Mouse (Mus musculus) v-Abl transformed pro-B cells (cell line): ENCODE data around the gene Smim7.

ENCODE experiments used
- in situ Hi-C, 2 experiments: fragments of 400-800 bp; cut with MboI; formaldehyde crosslinking; loops; one replicate each; pipeline ENCODE4 v1.15.1; 2025; ENCODE audit not compliant: unreplicated experiment in 2 of 2

Smim7 gene

DNA sequence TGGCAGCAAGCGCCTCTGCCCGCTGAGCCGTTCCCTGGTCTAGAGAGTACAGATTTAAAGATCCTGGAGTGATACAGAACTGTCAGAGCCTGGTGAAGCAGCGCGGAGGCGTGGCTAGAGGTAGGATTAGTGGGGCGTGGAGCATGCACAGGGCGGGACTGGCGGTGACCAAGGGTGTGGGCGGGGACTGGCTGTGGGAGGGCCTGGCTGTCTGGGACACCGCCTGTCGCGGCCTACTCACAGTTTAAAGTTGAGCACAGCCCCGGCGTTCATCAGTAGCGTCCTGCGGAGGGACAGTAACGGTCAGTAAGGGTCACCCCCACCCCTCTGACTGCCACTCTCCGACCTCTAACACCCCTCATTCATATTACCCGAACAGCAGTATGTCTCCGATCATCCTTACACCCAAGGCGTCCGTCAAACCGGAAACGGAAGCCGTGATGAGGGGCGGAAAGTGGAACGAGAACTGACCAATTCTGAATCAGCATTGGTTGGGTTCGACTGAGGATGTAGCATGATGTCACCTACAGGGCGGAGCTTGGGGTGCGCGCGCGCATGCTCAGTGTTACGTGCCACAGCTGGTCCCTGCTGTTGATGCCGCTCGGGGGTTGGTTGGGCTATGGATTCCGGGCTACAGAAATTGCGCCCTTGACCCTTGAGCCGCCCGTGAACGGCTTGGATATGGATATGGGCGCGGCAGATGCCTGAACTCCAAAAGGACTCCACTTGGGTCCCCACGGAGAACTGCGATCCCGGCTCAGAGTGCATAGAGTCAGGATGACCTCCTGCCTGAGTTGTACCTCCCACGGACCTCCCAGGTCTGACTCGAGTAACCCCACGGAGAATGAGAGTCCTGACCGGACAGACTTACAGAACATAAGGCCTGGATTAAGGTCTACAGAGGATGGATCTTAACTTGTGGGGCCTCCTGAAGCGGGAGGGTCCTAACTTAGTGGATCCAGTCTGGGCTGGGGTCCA is at the start of gene Smim7:
Smim7 (minus strand) TSS at position 456 of the 978 bp plus-strand sequence.
- in situ Hi-C loops: no loop called here

DNA sequence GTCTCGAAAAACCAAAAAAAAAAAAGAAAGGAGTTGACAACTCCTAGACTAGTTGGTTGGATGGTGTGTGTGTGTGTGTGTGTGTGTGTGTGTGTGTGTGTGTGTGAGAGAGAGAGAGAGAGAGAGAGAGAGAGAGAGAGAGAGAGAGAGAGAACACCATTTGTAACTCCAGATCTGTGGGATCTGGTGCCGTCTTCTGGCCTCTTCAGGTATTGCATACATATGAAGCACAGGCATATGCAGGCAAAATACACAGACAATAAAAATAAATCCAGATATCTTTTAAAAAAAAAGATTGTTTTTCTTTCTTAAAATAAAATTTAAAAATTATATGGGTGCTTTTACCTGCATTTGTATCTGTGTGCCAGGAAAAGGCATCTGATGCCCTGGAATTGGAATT is 19.3 kb upstream of the Smim7 start:
- in situ Hi-C loops: no loop called here

DNA sequence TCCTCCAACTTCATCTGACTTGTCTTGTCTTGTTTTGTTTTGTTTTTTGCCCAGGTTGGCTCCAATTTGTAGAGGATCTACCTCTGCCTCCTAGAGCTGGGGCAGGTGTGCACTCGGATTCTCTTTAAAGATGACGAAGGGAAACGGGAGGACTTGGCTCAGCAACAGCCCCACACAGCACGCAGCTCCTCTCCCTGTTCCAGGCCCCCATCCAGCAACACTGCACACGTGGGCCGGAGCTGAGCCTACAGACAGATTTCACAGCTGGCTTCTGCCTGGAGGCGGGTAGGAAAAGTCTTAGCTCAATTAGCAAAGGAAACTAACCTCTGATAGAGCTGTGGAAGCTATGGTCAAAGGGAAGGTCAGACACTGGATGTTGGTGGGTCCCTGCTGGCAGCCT is 18.4 kb upstream of the Smim7 start:
- in situ Hi-C loops: no loop called here

DNA sequence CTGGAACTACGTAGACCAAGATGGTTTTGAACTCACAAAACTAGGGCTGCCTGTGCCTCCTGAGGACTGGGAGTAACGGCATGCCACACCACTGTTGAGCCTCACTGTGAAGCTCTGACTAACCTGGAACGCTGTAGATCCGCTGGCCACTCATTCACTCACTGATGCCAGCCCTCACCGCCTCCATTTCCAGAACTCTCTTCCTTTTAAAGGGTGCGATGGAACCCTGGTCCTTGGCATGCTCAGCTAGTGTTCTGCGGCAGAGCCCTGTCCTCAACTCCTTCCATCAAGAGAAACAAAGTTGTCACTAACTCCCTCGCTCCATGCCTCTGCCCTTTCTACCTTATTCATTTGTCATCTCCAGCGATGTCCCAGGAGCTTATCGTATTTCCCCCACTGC is 18.0 kb upstream of the Smim7 start:
- in situ Hi-C loops: no loop called here

DNA sequence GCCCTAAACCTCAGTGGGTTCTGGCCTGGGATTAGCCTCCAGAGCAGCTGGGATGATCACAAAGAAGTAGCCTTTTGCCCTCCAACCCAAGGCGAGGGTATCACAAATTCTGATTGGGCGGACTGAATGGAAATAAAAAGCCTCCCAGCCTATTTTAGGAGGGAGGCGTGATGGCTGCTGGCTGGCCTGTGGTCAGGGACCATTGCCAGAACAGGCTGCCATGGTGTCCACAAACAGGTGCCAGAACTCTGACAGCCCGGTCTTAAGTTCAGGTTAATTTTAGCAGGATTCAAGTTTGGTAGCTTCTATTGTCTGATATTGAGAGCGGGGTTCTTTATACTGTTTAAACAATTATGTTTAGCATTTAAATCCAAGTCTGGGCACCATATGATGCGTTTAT is 16.9 kb upstream of the Smim7 start:
- in situ Hi-C loops: no loop called here

DNA sequence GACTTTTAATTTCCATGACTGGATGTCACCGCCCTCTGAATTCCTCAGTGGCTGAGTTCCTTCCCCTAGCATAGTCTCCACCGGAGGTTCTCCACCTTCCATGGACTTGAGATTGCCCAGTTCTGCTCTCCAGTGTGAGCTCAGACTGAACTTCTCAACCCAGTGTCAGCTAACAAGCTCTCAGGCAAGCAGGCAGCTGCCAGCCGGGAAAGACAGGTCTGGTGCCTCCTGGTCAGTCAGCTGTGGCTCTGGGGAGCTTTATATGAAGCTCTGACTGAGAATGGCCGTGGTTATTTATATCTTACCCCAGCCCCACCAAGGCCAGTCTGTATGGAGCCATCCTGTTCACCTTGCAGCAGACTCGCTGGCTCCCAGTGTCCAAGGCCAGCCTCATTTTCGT is 13.5 kb upstream of the Smim7 start:
- in situ Hi-C loops: no loop called here

DNA sequence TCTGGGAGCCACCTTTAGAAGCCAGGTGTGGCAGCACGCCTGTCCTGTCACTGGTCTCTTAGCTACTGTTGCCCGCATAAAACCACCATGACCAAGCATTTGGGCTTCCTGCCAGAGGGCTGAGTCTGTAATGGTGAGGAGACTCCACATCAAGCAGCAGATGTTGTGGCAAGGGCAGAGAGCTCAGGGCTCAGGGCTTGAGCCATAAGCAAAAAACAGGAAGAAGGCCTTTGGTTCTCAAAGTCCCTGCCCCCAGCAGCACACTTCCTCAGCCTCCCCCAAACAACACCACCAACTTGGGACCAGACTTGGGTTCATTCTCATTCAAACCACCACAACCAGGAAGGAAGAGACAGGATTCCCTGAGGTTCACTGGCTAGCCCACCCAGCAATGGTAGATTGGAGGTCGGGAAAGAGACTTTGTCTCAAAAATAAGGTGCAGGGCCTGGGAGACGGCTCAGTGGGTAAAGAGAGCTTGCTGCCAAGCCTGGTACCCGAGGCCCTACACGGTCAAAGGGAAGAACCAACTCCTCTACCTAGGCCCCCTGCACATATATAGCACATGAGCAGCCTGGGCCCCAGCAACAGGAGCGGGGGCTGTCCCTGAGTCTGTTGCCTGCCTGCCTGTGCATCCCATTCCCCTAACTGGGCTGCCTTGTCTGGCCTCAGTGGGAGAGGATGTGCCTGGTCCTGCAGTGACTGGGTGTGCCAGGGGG is 12.3 kb upstream of the Smim7 start:
- in situ Hi-C loops: no loop called here

DNA sequence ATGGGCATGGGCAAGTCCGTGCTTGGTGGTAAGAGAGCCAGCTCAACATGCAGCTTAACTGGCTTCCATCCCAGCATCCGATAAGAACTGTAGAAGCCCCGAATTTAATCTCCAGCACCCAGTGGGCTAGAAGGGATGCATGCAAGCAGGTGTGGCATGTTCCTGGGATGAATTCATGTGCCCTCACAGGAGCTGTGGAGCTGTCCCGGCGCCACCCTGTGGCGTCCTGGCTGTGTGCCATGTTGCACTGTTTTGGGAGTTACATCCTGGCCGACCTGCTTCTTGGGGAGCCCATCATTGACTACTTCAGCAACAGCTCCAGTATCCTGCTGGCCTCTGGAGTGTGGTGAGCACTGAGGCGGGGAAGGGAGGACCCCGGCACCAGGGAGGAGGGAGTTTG is 8.5 kb upstream of the Smim7 start:
- in situ Hi-C loops: no loop called here

DNA sequence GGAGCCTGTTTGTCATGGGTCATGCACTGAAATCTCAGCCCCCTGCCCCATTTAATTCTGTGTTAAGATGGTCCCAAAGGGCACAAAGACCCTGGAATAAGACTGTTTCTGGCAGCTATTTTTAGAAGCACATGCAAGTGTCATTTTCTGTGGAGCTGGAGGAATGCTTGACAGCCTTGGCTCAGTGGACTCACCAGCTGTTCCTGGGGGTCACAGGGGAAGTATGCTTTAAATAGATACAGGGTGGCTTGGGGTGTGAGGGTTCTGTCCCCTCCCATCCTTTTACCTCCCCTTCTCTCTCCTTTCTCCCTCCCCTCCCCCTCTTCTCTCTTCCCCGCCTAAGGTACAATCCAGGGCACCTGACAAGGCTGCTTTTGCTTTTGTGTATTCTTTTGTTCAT is 7.1 kb upstream of the Smim7 start:
- in situ Hi-C loops: no loop called here

DNA sequence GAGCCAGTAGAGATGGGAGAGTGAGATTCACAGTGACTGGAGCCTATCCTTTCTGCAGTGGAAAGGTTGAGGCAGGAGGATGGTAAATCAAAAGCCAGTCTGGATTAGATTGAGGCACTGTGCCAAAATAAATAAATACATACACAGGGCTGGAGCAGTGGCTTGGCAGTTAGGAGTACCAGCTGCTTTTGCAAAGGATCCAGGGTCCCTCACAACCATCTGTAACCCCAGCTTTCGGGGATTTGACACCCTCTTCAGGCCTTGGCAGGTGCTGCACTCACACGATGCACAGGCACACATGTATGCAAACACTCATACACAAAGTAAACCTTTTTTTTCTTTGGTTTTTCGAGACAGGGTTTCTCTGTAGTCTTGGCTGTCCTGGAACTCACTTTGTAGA is 6.4 kb upstream of the Smim7 start:
- in situ Hi-C loops: no loop called here

DNA sequence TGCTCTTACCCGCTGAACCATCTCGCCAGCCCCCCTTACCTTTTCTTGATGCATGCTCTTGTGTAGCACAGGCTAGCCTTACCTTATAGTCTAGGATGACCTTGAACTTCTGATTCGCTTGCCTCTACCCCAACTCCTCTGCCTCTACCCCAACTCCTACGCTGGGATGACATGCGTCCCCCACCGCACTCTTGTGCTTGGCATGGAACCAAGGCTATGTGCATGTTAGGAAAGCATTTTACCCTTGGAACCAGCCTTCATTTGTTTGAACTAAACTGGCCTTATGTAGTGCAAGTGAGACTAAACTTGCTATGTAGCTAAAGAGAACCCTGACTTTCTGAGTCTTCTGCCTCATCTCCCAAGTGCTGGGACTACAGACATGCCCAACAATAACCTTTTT is 5.0 kb upstream of the Smim7 start:
- in situ Hi-C loops: no loop called here

DNA sequence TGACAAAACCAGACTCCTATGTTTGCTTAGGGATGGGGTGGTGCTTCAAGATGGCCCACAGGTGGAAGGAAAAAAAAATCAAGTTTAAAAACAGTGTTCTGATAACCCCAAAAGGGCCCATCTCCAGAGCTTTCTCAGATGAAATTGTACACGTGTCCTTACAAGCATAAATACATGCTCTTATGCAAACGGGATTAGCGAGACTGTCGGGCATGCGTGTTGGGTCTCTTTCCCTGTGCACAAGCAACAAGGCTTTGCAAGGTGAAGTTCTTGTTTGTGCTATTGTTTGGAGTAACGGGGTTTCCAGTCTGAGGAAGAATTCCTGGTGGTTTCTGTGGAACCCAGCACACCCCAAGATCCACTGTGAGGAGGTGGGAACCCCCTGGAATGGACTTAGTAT is 2.6 kb upstream of the Smim7 start:
- in situ Hi-C loops: no loop called here

DNA sequence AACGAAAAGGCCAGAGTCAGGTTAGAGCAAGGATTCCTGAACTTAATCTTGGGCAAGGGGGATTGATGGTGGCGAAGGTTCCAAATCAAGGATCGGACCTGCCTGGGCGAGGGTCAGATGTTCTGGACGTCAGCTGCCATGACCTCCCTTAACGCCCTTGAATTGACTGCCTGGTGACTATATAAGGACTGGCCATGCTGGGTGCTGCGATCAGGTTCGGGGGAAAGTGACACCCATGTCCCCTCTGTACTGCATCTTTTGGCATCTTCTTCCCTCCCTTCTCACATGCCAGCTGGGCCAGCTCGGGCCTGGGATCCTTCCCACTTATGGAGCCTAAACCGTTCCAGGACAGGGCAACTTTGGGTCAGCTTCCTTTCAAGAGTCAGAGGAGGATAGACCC is 1.6 kb upstream of the Smim7 start:
- in situ Hi-C loops: no loop called here

DNA sequence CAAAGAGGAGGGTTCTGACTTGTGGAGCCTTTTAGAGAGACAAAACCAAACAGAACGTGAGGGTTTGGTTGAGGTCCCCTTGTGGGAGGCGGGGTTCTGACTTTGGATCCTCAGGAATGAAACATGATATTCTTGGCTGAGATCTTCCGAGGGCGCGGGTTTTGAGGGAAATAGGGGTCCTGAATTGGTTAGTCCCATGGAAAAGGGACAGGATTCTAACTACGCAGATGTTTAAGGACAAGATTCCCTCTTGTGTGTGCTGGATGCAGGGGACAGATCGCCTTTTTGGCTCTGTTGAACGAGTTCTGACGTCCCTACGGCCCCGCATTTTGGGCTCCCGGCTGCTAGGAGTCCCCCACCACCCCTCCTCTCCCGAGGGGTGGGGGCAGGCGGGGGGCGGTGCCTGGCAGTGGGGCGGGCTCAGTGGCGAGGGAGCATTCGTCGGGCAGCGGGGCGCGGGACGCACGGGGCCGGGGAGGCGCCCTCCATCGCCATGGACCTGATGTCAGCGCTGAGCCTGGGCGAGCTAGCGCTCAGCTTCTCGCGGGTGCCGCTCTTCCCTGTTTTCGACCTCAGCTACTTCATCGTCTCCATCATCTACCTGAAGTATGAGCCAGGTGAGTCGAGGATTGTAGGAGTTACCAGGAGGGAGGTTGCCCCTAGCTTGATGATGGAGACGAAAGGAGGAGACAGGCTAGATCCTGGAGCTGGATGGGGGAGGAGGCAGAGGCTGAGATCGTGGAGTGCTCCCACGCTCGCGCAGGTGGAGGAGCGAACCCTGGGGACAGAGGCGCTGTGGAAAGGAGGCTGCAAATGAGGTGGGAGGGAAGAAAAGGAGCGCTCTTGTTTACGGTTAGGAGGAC is 954 bp upstream of the Smim7 start, which contains the start of gene Tmem38a:
Tmem38a (plus strand) TSS at position 445 of the 863 bp plus-strand sequence.
- in situ Hi-C loops: no loop called here

DNA sequence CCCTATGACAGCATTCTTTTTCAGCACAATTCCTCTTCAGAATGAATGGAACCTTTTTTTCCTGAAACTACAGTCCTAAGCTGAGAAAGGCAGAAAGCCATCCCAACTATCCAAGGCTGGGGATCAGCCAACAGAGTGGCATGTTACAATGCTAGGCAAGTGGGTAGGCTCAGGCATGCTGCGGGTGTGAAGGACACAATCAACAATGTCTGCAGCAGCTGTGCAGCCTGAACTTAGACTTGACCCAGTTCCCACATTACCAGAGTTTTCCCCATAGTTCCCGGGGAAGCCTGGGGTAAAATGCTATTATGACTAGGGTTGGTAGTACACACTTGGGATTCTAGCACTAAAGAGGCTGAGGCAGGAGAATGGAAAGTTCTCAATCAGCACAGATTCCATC is 4.9 kb downstream of the Smim7 start:
- in situ Hi-C loops: no loop called here

DNA sequence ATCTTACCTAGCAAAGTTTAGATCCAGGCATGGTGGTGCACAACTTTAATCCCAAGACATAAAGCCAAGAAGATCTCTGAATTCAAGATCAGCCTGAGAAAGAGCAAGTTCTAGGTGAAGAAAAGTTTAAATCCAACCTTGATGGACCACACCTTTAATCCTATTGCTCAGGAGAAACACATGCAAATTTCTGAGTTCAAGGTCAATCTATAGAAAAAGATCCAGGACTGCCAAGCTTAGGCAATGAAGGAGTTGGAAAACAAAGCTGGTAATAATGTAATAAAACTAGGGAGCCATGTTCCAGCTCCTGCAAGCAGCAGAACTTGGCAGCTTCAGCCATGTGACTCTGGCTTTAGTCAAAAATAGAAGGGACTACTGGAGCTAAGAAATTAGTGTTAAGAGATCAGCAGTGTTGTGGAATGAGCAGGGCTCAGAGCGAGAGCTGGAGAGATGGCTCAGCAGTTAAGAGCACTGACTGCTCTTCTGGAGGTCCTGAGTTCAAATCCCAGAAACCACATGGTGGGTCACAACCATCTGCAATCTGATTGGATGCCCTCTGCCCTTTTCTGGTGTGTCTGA is 9.7 kb downstream of the Smim7 start:
- in situ Hi-C loops: no loop called here

DNA sequence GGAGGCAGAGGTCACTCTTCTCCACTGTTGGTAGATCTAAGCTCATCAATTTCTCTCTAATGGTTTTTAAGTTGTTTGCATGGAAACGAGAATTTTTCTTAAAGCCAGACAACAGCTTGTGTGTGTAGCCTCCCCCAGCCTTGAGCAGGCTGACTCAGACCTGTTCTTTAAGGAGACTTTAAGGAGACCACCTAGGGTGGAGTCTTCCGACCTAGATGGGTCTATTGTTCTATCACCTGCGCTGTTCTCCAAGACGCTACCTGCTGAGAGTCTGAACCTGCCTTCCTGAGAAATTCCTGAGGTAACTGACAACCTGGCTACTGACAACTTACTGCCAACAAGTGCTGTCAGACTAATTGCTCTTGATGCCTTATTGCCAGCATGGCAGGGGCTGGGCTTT is 15.1 kb downstream of the Smim7 start:
- in situ Hi-C loops: no loop called here

DNA sequence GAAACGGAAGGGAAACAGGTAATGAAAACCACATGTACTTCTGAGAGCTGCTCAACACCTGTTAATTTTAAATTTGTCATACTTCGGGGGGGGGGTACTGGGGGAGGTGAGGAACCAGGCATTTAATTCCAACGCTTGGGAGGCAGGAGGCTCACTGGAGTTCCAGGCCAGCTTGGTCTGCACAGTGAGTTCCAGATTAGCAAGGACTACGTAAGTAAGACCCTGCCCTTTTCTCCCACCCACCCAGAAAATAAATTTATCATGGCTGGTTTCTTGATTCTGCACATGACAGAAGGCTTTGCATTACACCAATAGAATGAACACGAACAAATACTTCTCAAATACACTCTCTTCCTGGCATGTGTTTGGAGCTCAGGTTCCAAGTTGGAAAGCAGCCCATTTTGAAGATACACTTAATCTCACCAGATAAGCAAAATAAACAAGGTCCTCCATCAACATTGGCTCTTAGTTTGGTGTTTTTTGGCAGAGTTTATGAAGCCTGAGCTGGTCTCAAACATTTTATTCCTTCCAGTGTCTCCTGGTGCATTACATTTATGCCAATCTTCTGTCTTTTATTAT is 21.5 kb downstream of the Smim7 start:
- in situ Hi-C loops: no loop called here

DNA sequence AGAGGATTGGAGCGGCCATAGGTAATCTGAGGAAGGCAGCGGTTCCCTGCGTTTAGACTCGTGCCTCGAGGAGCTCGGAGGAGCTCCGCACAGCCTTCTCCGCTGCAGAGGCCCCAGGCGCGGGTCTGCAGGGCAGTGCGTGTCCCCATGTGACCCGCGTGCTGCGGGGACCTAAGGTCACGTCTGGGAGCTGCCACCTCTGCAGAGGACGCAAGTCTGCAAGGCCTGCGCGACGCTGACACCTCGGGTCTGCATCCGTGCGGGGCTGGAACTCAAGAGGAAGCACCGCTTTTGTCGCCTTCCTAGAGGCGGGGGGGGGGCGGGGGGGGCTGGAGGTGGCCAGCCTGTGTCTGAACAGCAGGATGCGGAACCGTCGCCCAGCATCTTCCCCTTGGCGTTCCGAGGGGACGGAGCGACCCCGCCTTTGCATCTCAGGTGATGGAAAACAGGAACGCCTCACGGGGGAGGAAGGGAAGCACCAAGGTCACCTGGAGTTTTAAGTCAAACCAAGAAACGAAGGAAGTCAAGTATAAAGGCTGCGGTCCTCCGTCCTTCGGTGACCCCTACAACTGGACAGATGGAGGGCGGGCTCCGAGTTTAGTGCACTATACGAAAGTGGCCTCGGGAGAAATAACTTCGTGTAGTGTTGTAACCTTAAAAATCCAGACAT is 22.1 kb downstream of the Smim7 start:
- in situ Hi-C loops: no loop called here
